Mouse (Mus musculus) embryonic facial prominence, embryonic 14.5 days (tissue): Measurements from ENCODE around the gene Zbtb8os. TPM values are rescaled to one million over a fixed set of nuclear protein-coding genes. Genes with fewer than 3 reads are reported as not detected.

Source experiments
- ATAC-seq: fragments of 200-750 bp; cut with Nextera tagmentation; 2 replicates; pipeline ENCODE4 v1.8.0; 2017; ENCODE audit warnings: low read depth, moderate number of reproducible peaks, moderate TSS enrichment
- DNase-seq: peaks from one replicate; pipeline ENCODE4 v3.0.0-alpha.2; 2015; ENCODE audit warnings: low spot score
- H3K27ac ChIP-seq: fragments of 300-500 bp; sonication (generic); replicated peaks from 2 replicates; pipeline ENCODE4 v1.5.1; 2014; ENCODE audit warnings: low read depth, mild to moderate bottlenecking, low read length, moderate library complexity
- H3K27me3 ChIP-seq: fragments of 300-500 bp; sonication (generic); replicated peaks from 2 replicates; pipeline ENCODE4 v1.6.1; 2014; ENCODE audit warnings: low read length; ENCODE audit not compliant: control insufficient read depth, insufficient read depth
- H3K36me3 ChIP-seq: fragments of 300-500 bp; sonication (generic); 2 replicates; pipeline ENCODE4 v1.6.1; 2014; ENCODE audit warnings: low read length, mixed read lengths; ENCODE audit not compliant: control insufficient read depth, insufficient read depth
- H3K4me1 ChIP-seq: fragments of 300-500 bp; sonication (generic); 2 replicates; pipeline ENCODE4 v1.6.1; 2014; ENCODE audit warnings: antibody characterized with exemption, low read length; ENCODE audit not compliant: control insufficient read depth, insufficient read depth
- H3K4me2 ChIP-seq: fragments of 300-500 bp; sonication (generic); 2 replicates; pipeline ENCODE4 v1.6.1; 2014; ENCODE audit warnings: low read depth, mild to moderate bottlenecking, low read length, moderate library complexity, mixed read lengths
- H3K4me3 ChIP-seq: fragments of 300-500 bp; sonication (generic); 2 replicates; pipeline ENCODE4 v1.5.1; 2014; ENCODE audit warnings: low read depth, mild to moderate bottlenecking, low read length
- H3K9ac ChIP-seq: fragments of 300-500 bp; sonication (generic); 2 replicates; pipeline ENCODE4 v1.6.1; 2014; ENCODE audit warnings: low read depth, mild to moderate bottlenecking, low read length, moderate library complexity, mixed read lengths
- H3K9me3 ChIP-seq: fragments of 300-500 bp; sonication (generic); 2 replicates; pipeline ENCODE4 v1.6.1; 2016; ENCODE audit warnings: low read length; ENCODE audit not compliant: control insufficient read depth
- WGBS: fragments of 180-500 bp; shearing (Covaris S2); extraction: QIAGEN DNeasy Blood & Tissue Kit; methylation state at CpG from one replicate; pipeline ENCODE4 v1.1.7; 2014; 5-methylcytosine and 5-hydroxymethylcytosine counted together
- polyA plus RNA-seq: library from polyadenylated mRNA; unstranded; fragments of >200 nt; fragmentation: Nextera tagmentation; extraction: Ambion mirVana; gene quantifications from 2 replicates; pipeline ENCODE4 v1.2.1, GENCODE M21; 2014

The Zbtb8os gene
- polyA plus RNA-seq, 1 experiment from 2014 or later = 37.1 TPM

GRCm38 (mm10) chr4:129394089-129394870 lies 58.8 kb downstream of the Zbtb8os start:
- ATAC-seq = no peak
- 48% methylated on average over 12 of the region's 12 CpGs for WGBS
- no peaks in the 10 kb centered on the region for H3K9me3 ChIP-seq
- no peak overlapping the region for H3K9ac ChIP-seq
- H3K27ac ChIP-seq = no peak overlapping the region
- H3K4me3 ChIP-seq = no peak overlapping the region
- no peak for DNase-seq
- H3K4me2 ChIP-seq = no peak overlapping the region
- no peaks in the 10 kb centered on the region for H3K27me3 ChIP-seq
- no peaks in the 10 kb centered on the region for H3K4me1 ChIP-seq
- H3K36me3 ChIP-seq = no peaks in the 10 kb centered on the region

- Histone ChIP-seq H3K4me3 (no peak overlapping the region), H3K4me1 (no peaks in the 10 kb centered on the region), H3K9ac (no peak overlapping the region), H3K4me2 (no peak overlapping the region), H3K27me3 (no peaks in the 10 kb centered on the region), H3K9me3 (no peaks in the 10 kb centered on the region), H3K36me3 (no peaks in the 10 kb centered on the region), H3K27ac (no peak overlapping the region)
- 76% methylated on average over 3 of the region's 3 CpGs for WGBS
- DNase-seq (no peak), ATAC-seq (no peak)
Measured at GRCm38 (mm10) chr4:129396960-129397359, 61.5 kb downstream of the Zbtb8os start.

GRCm38 (mm10) chr4:129399813-129400212 lies 64.3 kb downstream of the Zbtb8os start:
- DNase-seq (no peak), ATAC-seq (no peak)
- Histone ChIP-seq H3K4me1 (no peaks in the 10 kb centered on the region), H3K36me3 (no peaks in the 10 kb centered on the region), H3K4me3 (no peak overlapping the region), H3K9ac (no peak overlapping the region), H3K27ac (no peak overlapping the region), H3K27me3 (no peaks in the 10 kb centered on the region), H3K9me3 (no peaks in the 10 kb centered on the region), H3K4me2 (no peak overlapping the region)
- WGBS = 73% methylated on average over 4 of the region's 4 CpGs

Other genes with a start within 250 kb of the Zbtb8os start
- 6.9 and 8.4 TPM in 2 replicates for gene Tmem54, start 230.1 kb upstream of the Zbtb8os start, polyA plus RNA-seq
- 3.6 and 4.9 TPM in 2 replicates for gene Hpca, start 213.7 kb upstream of the Zbtb8os start, polyA plus RNA-seq
- gene Fndc5, start 198.7 kb upstream of the Zbtb8os start, polyA plus RNA-seq = 28.4 and 29.1 TPM in 2 replicates
- gene S100pbp, start 146.0 kb upstream of the Zbtb8os start, polyA plus RNA-seq = 12.6 and 15.5 TPM in 2 replicates
- 74.9 and 78.3 TPM in 2 replicates for gene Yars, start 145.9 kb upstream of the Zbtb8os start, polyA plus RNA-seq
- gene C77080, start 74.3 kb upstream of the Zbtb8os start, polyA plus RNA-seq = 6.1 and 6.2 TPM in 2 replicates
- gene Sync, start 48.1 kb upstream of the Zbtb8os start, polyA plus RNA-seq = 7.9 and 11.7 TPM in 2 replicates
- gene Rbbp4, start 325 bp upstream of the Zbtb8os start, polyA plus RNA-seq = 304 and 320 TPM in 2 replicates
- 4.6 and 4.9 TPM in 2 replicates for gene Zbtb8a, start 42.4 kb downstream of the Zbtb8os start, polyA plus RNA-seq
- gene Zbtb8b, start 105.2 kb downstream of the Zbtb8os start, polyA plus RNA-seq = 1.3 TPM in 2 replicates
- 27.7 and 29.0 TPM in 2 replicates for gene Bsdc1, start 125.9 kb downstream of the Zbtb8os start, polyA plus RNA-seq
- gene Tssk3, start 155.3 kb downstream of the Zbtb8os start, polyA plus RNA-seq = not detected in 2 replicates
- gene Fam229a, start 155.5 kb downstream of the Zbtb8os start, polyA plus RNA-seq = not detected in 2 replicates
- 488 and 603 TPM in 2 replicates for gene Marcksl1, start 177.9 kb downstream of the Zbtb8os start, polyA plus RNA-seq
- gene Hdac1, start 207.0 kb downstream of the Zbtb8os start, polyA plus RNA-seq = 179 and 200 TPM in 2 replicates
- 4.7 and 6.4 TPM in 2 replicates for gene Lck, start 237.9 kb downstream of the Zbtb8os start, polyA plus RNA-seq
- 6.4 and 6.9 TPM in 2 replicates for gene Fam167b, start 242.9 kb downstream of the Zbtb8os start, polyA plus RNA-seq